Mouse (Mus musculus) forebrain, embryonic 14.5 days (tissue): ENCODE measurements around the gene Chl1. TPM values are rescaled to one million over a fixed set of nuclear protein-coding genes. Genes with fewer than 3 reads are reported as not detected.

Experiments used
- ATAC-seq: fragments of 200-750 bp; cut with Nextera tagmentation; 2 replicates; pipeline ENCODE4 v1.8.0; 2017; ENCODE audit warnings: mild to moderate bottlenecking, moderate library complexity
- DNase-seq: peaks from one replicate; pipeline ENCODE4 v3.0.0-alpha.2; 2015; ENCODE audit warnings: low spot score
- H3K27ac ChIP-seq: fragments of 300-500 bp; sonication (generic); 2 replicates; pipeline ENCODE4 v1.5.1; 2014; ENCODE audit warnings: low read depth, mild to moderate bottlenecking, control low read depth, low read length, moderate library complexity
- H3K27me3 ChIP-seq: fragments of 300-500 bp; sonication (generic); replicated peaks from 2 replicates; pipeline ENCODE4 v1.6.1; 2014; ENCODE audit warnings: low read length, control low read depth, mixed read lengths; ENCODE audit not compliant: control insufficient read depth, insufficient read depth
- H3K36me3 ChIP-seq: fragments of 300-500 bp; sonication (generic); 2 replicates; pipeline ENCODE4 v1.6.1; 2014; ENCODE audit warnings: low read length, control low read depth; ENCODE audit not compliant: control insufficient read depth, insufficient read depth
- H3K4me1 ChIP-seq: fragments of 300-500 bp; sonication (generic); 2 replicates; pipeline ENCODE4 v1.6.1; 2014; ENCODE audit warnings: antibody characterized with exemption, low read length, control low read depth; ENCODE audit not compliant: control insufficient read depth, insufficient read depth
- H3K4me2 ChIP-seq: fragments of 300-500 bp; sonication (generic); 2 replicates; pipeline ENCODE4 v1.6.1; 2014; ENCODE audit warnings: mild to moderate bottlenecking, control low read depth, low read length
- H3K4me3 ChIP-seq: fragments of 300-500 bp; sonication (generic); 2 replicates; pipeline ENCODE4 v1.5.1; 2014; ENCODE audit warnings: low read depth, low read length, control low read depth
- H3K9ac ChIP-seq: fragments of 300-500 bp; sonication (generic); 2 replicates; pipeline ENCODE4 v1.6.1; 2014; ENCODE audit warnings: mild to moderate bottlenecking, low read length, control low read depth, moderate library complexity
- H3K9me3 ChIP-seq: fragments of 300-500 bp; sonication (generic); replicated peaks from 2 replicates; pipeline ENCODE4 v1.6.1; 2016; ENCODE audit warnings: low read length, control low read depth, mixed read lengths; ENCODE audit not compliant: control insufficient read depth
- WGBS: fragments of 180-500 bp; shearing (Covaris S2); extraction: QIAGEN DNeasy Blood & Tissue Kit; methylation state at CpG from one replicate; pipeline ENCODE4 v1.1.7; 2014; 5-methylcytosine and 5-hydroxymethylcytosine counted together
- polyA plus RNA-seq: library from polyadenylated mRNA; unstranded; fragments of >200 nt; fragmentation: Nextera tagmentation; extraction: Ambion mirVana; gene quantifications from 2 replicates; pipeline ENCODE4 v1.2.1, GENCODE M21; 2014

Gene Chl1
- polyA plus RNA-seq, 1 experiment from 2014 or later, result 77.0 TPM

DNA sequence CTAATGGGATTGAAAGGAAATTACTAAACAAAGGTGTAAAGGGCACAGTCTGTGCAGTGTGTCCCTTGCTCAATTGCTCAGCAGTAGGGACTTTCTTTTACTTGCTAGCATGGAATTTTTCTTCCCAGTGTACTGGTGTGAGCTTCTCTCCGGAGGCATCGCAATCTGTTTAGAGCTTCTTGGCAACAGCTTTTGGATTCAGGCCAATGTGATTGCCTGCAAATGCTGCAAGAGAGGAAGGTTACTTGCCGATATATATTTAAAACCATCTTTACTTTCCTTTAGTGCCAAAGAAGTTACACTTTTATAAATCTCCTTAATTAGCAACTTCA lies 48.5 kb downstream of the Chl1 start:
- Histone ChIP-seq H3K4me1 (peaks cover 12% of the 10 kb centered on the region), H3K27ac (peak overlapping the region; percentile 22; the same call in 1 of the 2 replicates), H3K4me3 (no peak overlapping the region), H3K27me3 (no peaks in the 10 kb centered on the region), H3K9ac (no peak overlapping the region), H3K36me3 (no peaks in the 10 kb centered on the region), H3K4me2 (peak overlapping the region; percentile 14; the same call in 1 of the 2 replicates), H3K9me3 (no peaks in the 10 kb centered on the region)
- DNase-seq (peak; percentile 93), ATAC-seq (peak; percentile 86)
- 13% methylated on average over 3 of the region's 3 CpGs for WGBS

DNA sequence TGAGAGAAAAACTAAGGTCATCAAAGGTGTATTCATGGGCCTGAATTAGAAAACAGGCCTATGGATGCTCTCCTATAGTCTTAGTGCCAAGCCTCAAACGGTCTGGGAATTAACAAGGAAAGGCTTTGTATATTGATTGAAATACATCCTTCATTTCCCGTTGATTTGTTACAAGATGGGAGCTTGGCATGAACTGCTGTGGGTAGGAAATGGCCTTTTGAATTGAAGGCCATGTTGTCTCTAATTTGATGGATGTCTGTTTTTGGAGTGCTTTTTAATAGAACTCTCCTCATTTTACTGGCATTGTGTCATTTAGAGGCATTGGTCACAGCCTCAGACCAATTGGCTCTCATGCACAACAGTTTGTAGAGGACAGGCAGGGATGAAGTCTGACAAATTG lies 49.0 kb downstream of the Chl1 start:
- H3K27ac ChIP-seq, result no peak overlapping the region
- WGBS, result 14% methylated on average over 2 of the region's 2 CpGs
- no peak overlapping the region for H3K4me3 ChIP-seq
- H3K36me3 ChIP-seq, result no peaks in the 10 kb centered on the region
- no peak overlapping the region for H3K4me2 ChIP-seq
- H3K27me3 ChIP-seq, result no peaks in the 10 kb centered on the region
- DNase-seq (no peak), ATAC-seq (peak; percentile 19; the same call in 1 of the 2 replicates)
- no peak overlapping the region for H3K9ac ChIP-seq
- H3K4me1 ChIP-seq, result peaks cover 12% of the 10 kb centered on the region
- no peaks in the 10 kb centered on the region for H3K9me3 ChIP-seq

DNA sequence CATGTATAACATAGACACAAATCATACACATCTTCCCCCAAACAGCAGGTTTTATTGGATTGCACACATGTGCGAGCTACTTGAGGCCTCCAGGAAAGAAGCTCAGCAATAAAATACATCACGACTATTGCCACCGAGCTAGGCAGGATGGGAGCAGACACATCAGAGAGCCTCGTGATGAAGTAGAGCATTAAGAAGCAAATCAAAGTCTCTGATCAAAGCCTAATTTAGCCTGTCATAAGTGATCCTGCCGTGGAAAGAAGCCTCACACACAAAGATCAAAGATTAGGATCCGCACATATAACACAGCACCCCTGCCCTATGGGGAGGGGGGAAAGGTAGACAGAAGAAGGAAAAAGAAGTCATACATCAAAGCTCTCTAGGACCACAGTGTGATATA lies 54.4 kb downstream of the Chl1 start:
- WGBS, result 63% methylated on average over 6 of the region's 6 CpGs
- Histone ChIP-seq H3K27ac (no peak overlapping the region), H3K4me2 (no peak overlapping the region), H3K9me3 (no peaks in the 10 kb centered on the region), H3K36me3 (no peaks in the 10 kb centered on the region), H3K4me1 (peaks cover 3% of the 10 kb centered on the region; the same call in 1 of the 2 replicates), H3K27me3 (no peaks in the 10 kb centered on the region), H3K9ac (no peak overlapping the region), H3K4me3 (no peak overlapping the region)
- no peak for DNase-seq
- no peak for ATAC-seq

DNA sequence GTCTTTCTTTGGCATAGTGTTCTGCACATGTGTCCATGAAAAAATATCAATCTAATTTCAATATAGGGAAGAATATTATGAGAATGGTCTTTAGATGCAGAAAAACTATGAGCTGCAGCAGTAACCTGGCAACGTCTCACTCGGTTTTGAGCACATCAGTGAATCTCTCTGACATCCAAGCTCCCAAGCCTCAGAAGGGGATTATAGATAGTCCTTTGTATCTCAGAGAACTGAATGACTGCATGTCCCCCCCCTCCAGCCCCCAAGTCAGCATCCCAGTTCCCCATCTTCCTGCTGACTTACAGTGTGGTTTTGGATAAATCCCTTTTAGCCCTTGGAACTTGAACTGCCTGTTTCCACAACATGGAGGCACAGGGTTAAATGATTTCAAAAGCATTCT lies 56.9 kb downstream of the Chl1 start:
- no peaks in the 10 kb centered on the region for H3K27me3 ChIP-seq
- no peak overlapping the region for H3K4me3 ChIP-seq
- H3K4me1 ChIP-seq, result peaks cover 3% of the 10 kb centered on the region; the same call in 1 of the 2 replicates
- no peaks in the 10 kb centered on the region for H3K36me3 ChIP-seq
- no peak overlapping the region for H3K9ac ChIP-seq
- 41% methylated on average over 2 of the region's 2 CpGs for WGBS
- no peak overlapping the region; the same call in 1 of the 2 replicates for H3K27ac ChIP-seq
- ATAC-seq (no peak), DNase-seq (no peak)
- no peak overlapping the region for H3K4me2 ChIP-seq
- H3K9me3 ChIP-seq, result no peaks in the 10 kb centered on the region

DNA sequence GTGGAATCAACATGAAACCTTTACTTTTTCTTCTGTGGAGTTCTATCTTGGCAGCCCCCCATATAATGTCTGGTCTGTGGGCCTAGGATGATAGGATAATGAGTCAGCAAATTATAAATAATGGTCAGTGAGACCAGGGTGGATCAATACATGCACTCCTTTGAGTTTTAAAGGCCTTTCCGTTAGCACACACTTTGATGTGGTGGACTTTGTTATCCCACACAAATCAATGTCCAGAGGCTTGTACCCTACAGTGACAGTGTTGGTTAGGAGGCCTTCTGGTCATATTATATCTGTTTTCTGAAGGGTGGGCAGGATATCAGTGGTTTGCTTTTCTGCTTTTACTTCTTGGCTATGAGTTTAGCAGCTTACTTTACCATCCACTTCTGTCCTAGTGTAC lies 62.3 kb downstream of the Chl1 start:
- Histone ChIP-seq H3K9ac (no peak overlapping the region), H3K27me3 (no peaks in the 10 kb centered on the region), H3K36me3 (no peaks in the 10 kb centered on the region), H3K27ac (no peak overlapping the region), H3K4me1 (no peaks in the 10 kb centered on the region), H3K9me3 (no peaks in the 10 kb centered on the region), H3K4me2 (no peak overlapping the region), H3K4me3 (no peak overlapping the region)
- no peak for ATAC-seq
- DNase-seq, result no peak
- 89% methylated on average over 1 of the region's 1 CpGs for WGBS

DNA sequence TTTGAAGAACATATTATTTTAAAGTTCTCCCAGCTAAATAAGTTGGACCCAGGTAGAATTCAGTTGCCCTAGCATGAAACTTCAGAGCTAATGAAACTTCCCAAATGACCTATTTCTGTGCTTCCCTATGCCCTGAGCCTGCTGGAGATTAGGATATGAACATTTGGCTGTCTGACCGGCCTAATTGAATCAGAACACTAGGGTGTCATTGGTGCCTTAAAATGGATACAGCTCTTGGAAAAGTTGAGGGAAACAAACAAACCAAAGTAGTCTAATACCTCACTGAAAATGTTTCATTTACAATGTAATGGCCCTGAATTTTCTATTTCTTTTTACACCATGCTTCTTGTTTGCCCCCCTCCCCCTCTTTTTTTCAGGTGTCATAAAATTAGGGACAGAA lies 73.8 kb downstream of the Chl1 start:
- 96% methylated on average over 1 of the region's 1 CpGs for WGBS
- no peaks in the 10 kb centered on the region for H3K27me3 ChIP-seq
- no peak overlapping the region for H3K4me2 ChIP-seq
- H3K4me1 ChIP-seq, result no peaks in the 10 kb centered on the region
- H3K9me3 ChIP-seq, result no peaks in the 10 kb centered on the region; the same call in 1 of the 2 replicates
- no peaks in the 10 kb centered on the region for H3K36me3 ChIP-seq
- no peak for ATAC-seq
- H3K27ac ChIP-seq, result no peak overlapping the region
- no peak overlapping the region for H3K9ac ChIP-seq
- no peak overlapping the region for H3K4me3 ChIP-seq
- no peak for DNase-seq

DNA sequence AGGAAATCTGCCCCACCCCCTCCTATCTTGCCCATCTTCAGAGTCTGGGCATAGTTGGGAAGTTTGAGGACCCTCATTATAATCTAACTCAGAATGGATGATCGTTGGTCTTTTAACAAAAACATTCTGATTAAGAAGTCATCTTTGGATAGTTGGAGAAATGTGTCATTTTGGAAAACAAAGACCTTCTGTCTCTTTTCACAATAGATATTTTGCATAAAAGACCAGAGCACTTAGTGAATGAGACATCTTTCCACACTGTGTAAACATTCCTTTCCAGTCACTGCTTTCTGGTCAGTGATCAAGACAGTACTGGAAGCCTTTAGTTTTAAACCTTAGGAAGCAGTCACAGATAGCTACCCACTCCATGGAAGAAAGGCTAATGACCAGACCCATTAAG lies 75.3 kb downstream of the Chl1 start:
- Histone ChIP-seq H3K4me1 (no peaks in the 10 kb centered on the region), H3K9ac (no peak overlapping the region), H3K4me3 (no peak overlapping the region), H3K4me2 (no peak overlapping the region), H3K36me3 (no peaks in the 10 kb centered on the region), H3K9me3 (no peaks in the 10 kb centered on the region; the same call in 1 of the 2 replicates), H3K27ac (no peak overlapping the region), H3K27me3 (no peaks in the 10 kb centered on the region)
- no peak for DNase-seq
- WGBS, result 38% methylated on average over 1 of the region's 1 CpGs
- no peak for ATAC-seq

DNA sequence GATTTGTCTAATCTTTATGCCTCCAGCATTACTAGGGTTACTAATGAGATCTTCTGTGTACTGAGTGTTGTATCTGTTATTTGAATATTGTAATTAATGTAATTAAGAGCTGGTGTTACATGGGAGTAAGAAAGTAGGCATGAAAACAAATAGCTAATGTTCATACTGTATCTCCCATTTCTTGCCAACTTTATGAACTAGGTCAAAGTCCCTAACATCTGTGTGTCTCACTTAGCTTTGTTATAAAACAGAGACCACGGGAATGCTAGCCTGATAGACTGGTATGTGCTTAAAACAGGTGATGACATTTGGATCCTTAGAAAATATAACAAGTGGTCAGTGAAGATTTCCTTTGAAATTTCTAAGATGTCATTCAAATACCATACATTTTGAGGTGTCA lies 75.7 kb downstream of the Chl1 start:
- DNase-seq, result no peak
- H3K27ac ChIP-seq, result no peak overlapping the region
- H3K36me3 ChIP-seq, result no peaks in the 10 kb centered on the region
- H3K9ac ChIP-seq, result no peak overlapping the region
- WGBS, result 74% methylated on average over 1 of the region's 1 CpGs
- H3K9me3 ChIP-seq, result no peaks in the 10 kb centered on the region; the same call in 1 of the 2 replicates
- no peak overlapping the region for H3K4me2 ChIP-seq
- no peak for ATAC-seq
- H3K27me3 ChIP-seq, result no peaks in the 10 kb centered on the region
- H3K4me3 ChIP-seq, result no peak overlapping the region
- no peaks in the 10 kb centered on the region for H3K4me1 ChIP-seq

DNA sequence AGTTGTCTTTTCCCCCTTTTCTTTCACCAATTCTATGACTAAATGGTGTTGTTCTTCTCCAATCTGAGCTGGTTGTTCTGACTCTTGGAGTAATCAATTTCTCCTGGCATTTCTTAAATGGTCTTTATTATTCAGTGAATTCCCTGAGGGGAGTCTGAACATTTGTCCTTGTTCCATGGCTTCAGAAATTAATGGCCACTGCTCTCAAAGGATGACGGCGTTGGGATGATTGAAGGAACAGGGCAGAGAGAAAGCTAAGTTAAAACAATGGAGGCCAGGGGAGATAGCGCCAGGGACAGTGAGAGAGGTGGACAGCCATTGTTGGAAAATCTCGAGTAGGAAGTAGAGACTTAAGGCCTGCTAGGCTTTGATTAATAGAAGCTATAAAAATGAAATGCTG lies 91.7 kb downstream of the Chl1 start:
- Histone ChIP-seq H3K4me3 (no peak overlapping the region), H3K4me2 (no peak overlapping the region), H3K27me3 (no peaks in the 10 kb centered on the region), H3K27ac (no peak overlapping the region; the same call in 1 of the 2 replicates), H3K4me1 (no peaks in the 10 kb centered on the region), H3K9ac (no peak overlapping the region), H3K36me3 (no peaks in the 10 kb centered on the region), H3K9me3 (no peaks in the 10 kb centered on the region)
- DNase-seq (no peak), ATAC-seq (no peak)
- WGBS, result 37% methylated on average over 4 of the region's 4 CpGs
